Mouse (Mus musculus): ENCODE measurements at regions not wholly inside any gene's neighbourhood (a gene's known extent, or its start where the extent isn't known, plus 50 kb on each side); places are given as distances from the start of the nearest gene placed in this dataset.

GRCm38 (mm10) chr12:69424971-69425370 is 52.7 kb upstream of the Gm9887 start:
- Histone ChIP-seq H3K27ac (peak overlapping the region; percentile 37), H3K4me3 (ENCODE audit: inconsistent target) (no peak overlapping the region), H3K36me3 (ENCODE audit: inconsistent target) (no peaks in the 10 kb centered on the region), H3K79me2 (ENCODE audit: inconsistent target) (no peaks in the 10 kb centered on the region)
- 58% methylated on average over 12 of the region's 14 CpGs for WGBS (ENCODE audit: missing documents)
